Mouse (Mus musculus) left cerebral cortex, adult 2 months (tissue): ENCODE data around the gene Mgat4b. TPM values are rescaled to one million over a fixed set of nuclear protein-coding genes. Genes with fewer than 3 reads are reported as not detected.

Experiments used
- DNase-seq, 2 experiments: peaks; one replicate each; pipeline ENCODE4 v3.0.0; 2021 to 2022; ENCODE audit warnings: low spot score in 2 of 2, mixed read lengths in 1 of 2; ENCODE audit errors: extremely low spot score in 1 of 2
- H3K27ac ChIP-seq: fragments of 200-600 bp; 2 replicates; pipeline ENCODE4 v1.8.1; 2022
- H3K4me3 ChIP-seq: fragments of 200-600 bp; 2 replicates; pipeline ENCODE4 v1.8.1; 2022
- CTCF ChIP-seq: fragments of 200-600 bp; IDR thresholded peaks from 2 replicates; pipeline ENCODE4 v1.8.1; 2022; ENCODE audit warnings: antibody characterized with exemption, mild to moderate bottlenecking, moderate library complexity
- intact Hi-C: fragments of 180-260 bp; cut with DNase I; formaldehyde crosslinking; loops from one replicate; pipeline ENCODE4 v1.15.1; 2025
- total RNA-seq, 2 experiments: library from RNA; stranded (reverse); gene quantifications; 2 replicates each; pipeline ENCODE4 v1.2.3; 2021

Gene Mgat4b
- total RNA-seq, 2 experiments from 2014 or later, result 63.1 to 67.0 TPM

DNA sequence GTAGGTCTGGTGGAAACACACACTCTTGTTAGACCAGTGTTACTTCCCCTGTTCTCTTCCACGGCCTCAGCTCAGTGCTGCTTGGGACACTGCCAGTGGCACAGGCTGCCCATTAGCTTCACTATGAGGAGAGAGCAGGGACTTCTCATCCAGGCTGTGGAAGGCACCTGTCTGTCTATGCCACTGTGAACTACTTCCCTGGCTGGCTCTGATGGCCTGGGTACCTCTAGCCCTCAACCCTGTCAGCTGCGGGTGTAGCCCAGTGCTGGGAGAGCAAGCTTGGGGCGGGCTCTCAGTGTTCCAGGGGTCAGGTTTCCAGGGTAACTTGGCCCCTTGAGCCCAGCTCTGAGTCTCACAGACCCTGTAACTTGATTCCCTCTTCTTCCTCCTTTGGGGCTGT is 18.1 kb downstream of the Mgat4b start:
- no peak for DNase-seq
- no peak overlapping the region for H3K27ac ChIP-seq
- no peak for TF ChIP-seq CTCF
- intact Hi-C loops, result loop anchor here (5.0 kb wide), 1 partner anchor 139 kb away; no protein-coding TSS in a partner anchor
- no peak overlapping the region for H3K4me3 ChIP-seq

DNA sequence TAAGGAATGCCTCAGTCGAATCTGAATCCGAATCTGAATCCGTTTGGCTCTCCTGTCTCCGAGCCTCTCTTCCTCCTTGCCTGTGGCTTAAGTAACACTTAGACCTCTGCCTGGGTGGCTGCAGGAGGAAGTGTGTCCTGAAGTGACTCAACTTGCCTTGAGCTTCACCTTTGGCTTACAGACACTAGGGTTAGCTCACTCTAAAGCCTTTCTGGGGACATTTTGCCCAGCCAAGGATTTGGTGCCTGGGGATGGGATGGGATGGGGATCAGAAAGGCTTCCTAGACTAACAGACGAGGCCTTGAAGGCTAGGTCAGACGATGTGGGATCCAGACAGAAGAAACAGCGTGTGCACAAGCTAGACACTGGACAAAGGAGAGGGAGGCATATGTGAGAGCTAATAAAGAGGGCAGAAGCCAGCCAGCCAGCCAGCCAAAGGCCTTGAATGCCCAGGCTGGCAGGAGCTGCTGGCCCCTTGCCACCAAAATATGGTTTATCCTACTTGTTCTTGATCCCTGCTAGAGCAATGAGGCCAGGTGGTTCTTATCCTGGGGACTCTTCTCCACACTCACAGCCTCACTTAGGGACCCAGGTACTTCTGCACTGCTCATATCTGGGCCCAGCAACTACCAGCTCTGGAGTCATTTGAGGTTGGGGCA is 18.7 kb downstream of the Mgat4b start:
- no peak for TF ChIP-seq CTCF
- Histone ChIP-seq H3K4me3 (no peak overlapping the region), H3K27ac (no peak overlapping the region)
- intact Hi-C loops, result loop anchor here (5.0 kb wide), 1 partner anchor 138 kb away; no protein-coding TSS in a partner anchor
- no peak for DNase-seq

DNA sequence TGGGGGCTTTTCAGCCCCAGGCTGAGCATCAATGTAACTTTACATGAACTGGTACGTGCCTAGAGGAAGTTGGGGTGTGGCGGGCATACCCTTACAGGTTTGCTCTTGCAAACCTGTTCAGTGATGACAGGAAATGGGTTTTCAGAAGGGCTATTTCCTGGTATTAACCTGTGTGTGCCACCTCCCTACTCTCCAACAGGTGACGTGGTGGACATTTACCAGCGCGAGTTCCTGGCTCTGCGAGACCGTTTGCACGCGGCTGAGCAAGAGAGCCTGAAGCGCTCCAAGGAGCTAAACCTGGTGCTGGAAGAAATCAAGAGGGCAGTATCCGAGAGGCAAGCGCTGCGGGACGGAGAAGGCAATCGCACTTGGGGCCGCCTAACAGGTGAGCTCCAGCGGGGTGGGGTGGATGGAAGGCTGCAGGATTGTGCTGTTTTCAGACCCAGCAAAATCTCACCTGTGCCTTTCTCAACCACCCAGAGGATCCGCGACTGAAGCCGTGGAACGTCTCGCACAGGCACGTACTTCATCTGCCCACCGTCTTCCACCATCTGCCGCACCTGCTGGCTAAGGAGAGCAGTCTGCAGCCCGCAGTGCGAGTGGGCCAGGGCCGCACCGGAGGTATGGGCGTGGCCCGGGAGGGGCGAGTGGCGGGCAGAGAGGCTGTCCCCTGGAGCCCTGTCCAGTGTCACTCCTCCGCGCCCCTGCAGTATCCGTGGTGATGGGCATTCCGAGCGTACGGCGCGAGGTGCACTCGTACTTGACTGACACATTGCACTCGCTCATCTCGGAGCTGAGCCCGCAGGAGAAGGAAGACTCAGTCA is 20.0 kb downstream of the Mgat4b start:
- intact Hi-C loops, result no loop called here
- Histone ChIP-seq H3K27ac (no peak overlapping the region), H3K4me3 (no peak overlapping the region)
- DNase-seq, result no peak
- no peak for TF ChIP-seq CTCF

DNA sequence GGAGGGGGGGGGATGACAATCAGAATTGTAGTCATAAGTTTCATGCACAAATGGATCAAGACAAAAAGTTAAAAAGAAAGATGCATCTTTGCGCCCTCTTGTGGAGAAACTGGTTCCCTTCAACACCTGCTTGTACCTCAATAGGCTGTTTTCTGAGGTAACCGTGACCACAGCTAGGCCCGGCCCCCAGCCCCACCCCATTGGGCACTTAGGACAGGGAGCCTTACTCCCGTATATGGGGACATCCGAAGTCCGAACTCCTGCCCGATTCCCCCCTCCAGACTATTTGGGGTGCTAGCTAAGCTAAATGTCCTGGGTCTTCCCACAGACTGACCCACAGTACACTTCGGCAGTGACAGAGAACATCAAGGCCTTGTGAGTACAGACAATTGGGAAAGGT is 20.7 kb downstream of the Mgat4b start:
- peak; percentile 73 for TF ChIP-seq CTCF
- DNase-seq, result peak; percentile 54 to 65
- H3K27ac ChIP-seq, result no peak overlapping the region
- intact Hi-C loops, result no loop called here
- H3K4me3 ChIP-seq, result no peak overlapping the region

GRCm38 (mm10) chr11:50233022-50233421 is 22.3 kb downstream of the Mgat4b start:
- intact Hi-C loops, result no loop called here
- TF ChIP-seq CTCF, result no peak
- no peak overlapping the region for H3K4me3 ChIP-seq
- DNase-seq, result no peak
- no peak overlapping the region for H3K27ac ChIP-seq

- Histone ChIP-seq H3K27ac (no peak overlapping the region), H3K4me3 (no peak overlapping the region)
- intact Hi-C loops, result no loop called here
- TF ChIP-seq CTCF, result peak; percentile 27
- no peak for DNase-seq
Measured at GRCm38 (mm10) chr11:50233993-50234392, 23.3 kb downstream of the Mgat4b start.

DNA sequence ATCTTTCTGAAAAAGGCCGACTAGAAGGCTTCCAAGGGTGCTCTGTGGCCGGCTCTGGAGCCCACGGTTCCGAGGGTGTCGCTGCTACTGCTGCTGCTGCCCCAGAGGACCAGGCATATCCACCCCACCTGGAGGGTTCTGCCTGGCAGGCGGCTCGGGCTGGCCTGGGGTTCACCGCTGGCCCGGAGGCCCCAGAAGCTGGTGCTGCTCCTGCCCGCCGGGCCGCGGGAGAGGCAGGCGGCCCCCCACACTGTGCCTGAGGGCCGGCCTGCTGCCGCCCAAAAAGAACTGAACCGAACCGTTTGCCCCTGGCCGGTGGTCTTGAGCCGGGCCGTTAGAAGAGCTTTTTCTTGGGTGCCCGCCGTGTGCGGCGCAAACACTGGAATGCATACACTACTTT is 23.9 kb downstream of the Mgat4b start:
- TF ChIP-seq CTCF, result no peak
- intact Hi-C loops, result no loop called here
- DNase-seq, result no peak
- no peak overlapping the region for H3K27ac ChIP-seq
- H3K4me3 ChIP-seq, result no peak overlapping the region

GRCm38 (mm10) chr11:50236540-50236936 is 25.8 kb downstream of the Mgat4b start:
- H3K4me3 ChIP-seq, result peak overlapping the region; percentile 63
- intact Hi-C loops, result no loop called here
- peak overlapping the region; percentile 54 for H3K27ac ChIP-seq
- DNase-seq, result peak; percentile 76 to 85
- peak; percentile 57 for TF ChIP-seq CTCF

- peak overlapping the region; percentile 63 for H3K4me3 ChIP-seq
- DNase-seq, result no peak
- no peak for TF ChIP-seq CTCF
- peak overlapping the region; percentile 46 for H3K27ac ChIP-seq
- intact Hi-C loops, result no loop called here
Measured at GRCm38 (mm10) chr11:50236937-50237835, 26.5 kb downstream of the Mgat4b start.

- no peak for TF ChIP-seq CTCF
- Histone ChIP-seq H3K27ac (no peak within 1 kb of the TSS), H3K4me3 (peak within 1 kb of the TSS; percentile 63)
- intact Hi-C loops, result no loop called here
- DNase-seq, result no peak
Measured at GRCm38 (mm10) chr11:50238324-50238723, 27.6 kb downstream of the Mgat4b start, which contains the start of gene Ltc4s. Ltc4s (minus strand) TSS chr11:50238616.
